Mouse (Mus musculus): ENCODE measurements around the gene Cdh26. TPM values are rescaled to one million over a fixed set of nuclear protein-coding genes. Genes with fewer than 3 reads are reported as not detected.

The Cdh26 gene
- total RNA-seq, 1 experiment from 2014 or later, result not detected

GRCm38 (mm10) chr2:178433495-178433894, 3.2 kb downstream of the Cdh26 start:
- ATAC-seq (replicated peaks; ENCODE audit: low read depth, poor library complexity, severe bottlenecking), result no peak

GRCm38 (mm10) chr2:178433903-178434302, 3.6 kb downstream of the Cdh26 start:
- ATAC-seq (replicated peaks; ENCODE audit: low read depth, poor library complexity, severe bottlenecking), result no peak

GRCm38 (mm10) chr2:178437311-178437710, 7.0 kb downstream of the Cdh26 start:
- ATAC-seq (replicated peaks; ENCODE audit: low read depth, poor library complexity, severe bottlenecking), result no peak

- ATAC-seq (replicated peaks; ENCODE audit: low read depth, poor library complexity, severe bottlenecking), result no peak
These were observed 19.1 kb downstream of the Cdh26 start for GRCm38 (mm10) chr2:178449386-178449785.

GRCm38 (mm10) chr2:178450236-178450635, 19.9 kb downstream of the Cdh26 start:
- no peak for ATAC-seq (replicated peaks; ENCODE audit: low read depth, poor library complexity, severe bottlenecking)

- no peak for ATAC-seq (replicated peaks; ENCODE audit: low read depth, poor library complexity, severe bottlenecking)
These were observed 20.6 kb downstream of the Cdh26 start for GRCm38 (mm10) chr2:178450961-178451360.

- no peak for ATAC-seq (replicated peaks; ENCODE audit: low read depth, poor library complexity, severe bottlenecking)
These were observed 24.6 kb downstream of the Cdh26 start for GRCm38 (mm10) chr2:178454664-178455516.

GRCm38 (mm10) chr2:178457414-178457813, 27.1 kb downstream of the Cdh26 start:
- no peak for ATAC-seq (replicated peaks; ENCODE audit: low read depth, poor library complexity, severe bottlenecking)

GRCm38 (mm10) chr2:178460353-178460752, 30.0 kb downstream of the Cdh26 start:
- ATAC-seq (replicated peaks; ENCODE audit: low read depth, poor library complexity, severe bottlenecking), result no peak

- no peak for ATAC-seq (replicated peaks; ENCODE audit: low read depth, poor library complexity, severe bottlenecking)
These were observed 41.5 kb downstream of the Cdh26 start for GRCm38 (mm10) chr2:178471546-178472480.

- ATAC-seq (replicated peaks; ENCODE audit: low read depth, poor library complexity, severe bottlenecking), result no peak
These were observed 43.6 kb downstream of the Cdh26 start for GRCm38 (mm10) chr2:178473916-178474315.

GRCm38 (mm10) chr2:178477228-178477627, 46.9 kb downstream of the Cdh26 start:
- ATAC-seq (replicated peaks; ENCODE audit: low read depth, poor library complexity, severe bottlenecking), result no peak

- ATAC-seq (replicated peaks; ENCODE audit: low read depth, poor library complexity, severe bottlenecking), result no peak
These were observed 48.7 kb downstream of the Cdh26 start for GRCm38 (mm10) chr2:178479011-178479410.

- ATAC-seq (replicated peaks; ENCODE audit: low read depth, poor library complexity, severe bottlenecking), result no peak
These were observed 50.6 kb downstream of the Cdh26 start for GRCm38 (mm10) chr2:178480932-178481331.

GRCm38 (mm10) chr2:178483462-178483861, 53.1 kb downstream of the Cdh26 start:
- no peak for ATAC-seq (replicated peaks; ENCODE audit: low read depth, poor library complexity, severe bottlenecking)

GRCm38 (mm10) chr2:178488276-178488675, 57.9 kb downstream of the Cdh26 start:
- no peak for ATAC-seq (replicated peaks; ENCODE audit: low read depth, poor library complexity, severe bottlenecking)

- no peak for ATAC-seq (replicated peaks; ENCODE audit: low read depth, poor library complexity, severe bottlenecking)
These were observed 60.1 kb downstream of the Cdh26 start for GRCm38 (mm10) chr2:178490245-178490920.

- no peak for ATAC-seq (replicated peaks; ENCODE audit: low read depth, poor library complexity, severe bottlenecking)
These were observed 63.7 kb downstream of the Cdh26 start for GRCm38 (mm10) chr2:178494066-178494465.

GRCm38 (mm10) chr2:178495816-178496215, 65.5 kb downstream of the Cdh26 start:
- ATAC-seq (replicated peaks; ENCODE audit: low read depth, poor library complexity, severe bottlenecking), result no peak

GRCm38 (mm10) chr2:178497900-178498299, 67.6 kb downstream of the Cdh26 start:
- peak; percentile 81 for ATAC-seq (replicated peaks; ENCODE audit: low read depth, poor library complexity, severe bottlenecking)

All from common myeloid progenitor, adult 5-6 weeks (primary cell).